Mouse (Mus musculus) right cerebral cortex, adult 18-20 months (tissue): Measurements from ENCODE around the gene Phox2b.

Source experiments
- DNase-seq: peaks from one replicate; pipeline ENCODE4 v3.0.0; 2022; ENCODE audit warnings: mixed read lengths

Gene Phox2b

GRCm38 (mm10) chr5:67098733-67099323 lies at the start of gene Phox2b:
Gene Phox2b (minus strand): TSS chr5:67099301.
- DNase-seq = no peak

- no peak for DNase-seq
These were observed 43.5 kb upstream of the Phox2b start for GRCm38 (mm10) chr5:67142622-67143021.

- no peak for DNase-seq
These were observed 40.2 kb upstream of the Phox2b start for GRCm38 (mm10) chr5:67139052-67140015.

- no peak for DNase-seq
These were observed 39.5 kb upstream of the Phox2b start for GRCm38 (mm10) chr5:67138643-67139042.

GRCm38 (mm10) chr5:67134698-67135097 lies 35.6 kb upstream of the Phox2b start:
- no peak for DNase-seq

GRCm38 (mm10) chr5:67131671-67132070 lies 32.6 kb upstream of the Phox2b start:
- no peak for DNase-seq

- DNase-seq = no peak
These were observed 7.2 kb upstream of the Phox2b start for GRCm38 (mm10) chr5:67106261-67106660.

- no peak for DNase-seq
These were observed 3.9 kb upstream of the Phox2b start for GRCm38 (mm10) chr5:67103016-67103415.

- DNase-seq = no peak
These were observed 2.9 kb upstream of the Phox2b start for GRCm38 (mm10) chr5:67101793-67102600.

- no peak for DNase-seq
These were observed 2.3 kb upstream of the Phox2b start for GRCm38 (mm10) chr5:67101395-67101760.

- DNase-seq = no peak
These were observed 1.7 kb upstream of the Phox2b start for GRCm38 (mm10) chr5:67100564-67101394.

- no peak for DNase-seq
These were observed 531 bp upstream of the Phox2b start for GRCm38 (mm10) chr5:67099393-67100271.

- DNase-seq = no peak
These were observed 909 bp downstream of the Phox2b start for GRCm38 (mm10) chr5:67098051-67098732.

- DNase-seq = no peak
These were observed 1.7 kb downstream of the Phox2b start for GRCm38 (mm10) chr5:67097106-67098050.

GRCm38 (mm10) chr5:67096378-67096771 lies 2.7 kb downstream of the Phox2b start:
- DNase-seq = no peak

- DNase-seq = no peak
These were observed 3.3 kb downstream of the Phox2b start for GRCm38 (mm10) chr5:67095651-67096377.

GRCm38 (mm10) chr5:67095153-67095552 lies 3.9 kb downstream of the Phox2b start:
- DNase-seq = no peak

- DNase-seq = no peak
These were observed 5.1 kb downstream of the Phox2b start for GRCm38 (mm10) chr5:67093991-67094390.

- DNase-seq = no peak
These were observed 7.3 kb downstream of the Phox2b start for GRCm38 (mm10) chr5:67091766-67092165.
